Mouse (Mus musculus) ES-Bruce4 (cell line): ENCODE results near the gene Ift46. TPM values are rescaled to one million over a fixed set of nuclear protein-coding genes. Genes with fewer than 3 reads are reported as not detected.
A peak's percentile ranks its signal among the peaks of the same experiment; 100 is the strongest.

Experiments used
- H3K27ac ChIP-seq: 2 replicates; pipeline ENCODE4 v1.5.1; 2012; ENCODE audit warnings: low read length, inconsistent platforms; ENCODE audit not compliant: insufficient read depth
- H3K27me3 ChIP-seq: 2 replicates; pipeline ENCODE4 v1.6.1; 2012; ENCODE audit warnings: mild to moderate bottlenecking, low read length, inconsistent platforms; ENCODE audit not compliant: control insufficient read depth, poor library complexity, insufficient read depth, severe bottlenecking
- H3K36me3 ChIP-seq: 2 replicates; pipeline ENCODE4 v1.6.1; 2012; ENCODE audit warnings: inconsistent platforms, mild to moderate bottlenecking, low read length, moderate library complexity; ENCODE audit not compliant: control insufficient read depth, poor library complexity, insufficient read depth, severe bottlenecking
- H3K4me1 ChIP-seq: one replicate; pipeline ENCODE4 v1.8.1; 2011; ENCODE audit warnings: low read length; ENCODE audit not compliant: control insufficient read depth, insufficient read depth
- H3K4me3 ChIP-seq: 2 replicates; pipeline ENCODE4 v1.5.1; 2011; ENCODE audit warnings: low read depth, mild to moderate bottlenecking, low read length
- H3K9ac ChIP-seq: 2 replicates; pipeline ENCODE4 v1.6.1; 2012; ENCODE audit warnings: low read depth, mild to moderate bottlenecking, inconsistent platforms; ENCODE audit not compliant: poor library complexity, severe bottlenecking
- H3K9me3 ChIP-seq: replicated peaks from 2 replicates; pipeline ENCODE4 v1.6.1; 2012; ENCODE audit warnings: mild to moderate bottlenecking, low read length, inconsistent platforms; ENCODE audit not compliant: control insufficient read depth, poor library complexity, insufficient read depth, severe bottlenecking
- CTCF ChIP-seq: IDR thresholded peaks from one replicate; pipeline ENCODE4 v1.8.1; 2011; ENCODE audit warnings: low read depth, low read length
- EP300 ChIP-seq: IDR thresholded peaks from 2 replicates; pipeline ENCODE4 v1.6.1; 2011; ENCODE audit warnings: low read depth, low read length; ENCODE audit not compliant: insufficient read depth
- POLR2A ChIP-seq: IDR thresholded peaks from one replicate; pipeline ENCODE4 v1.8.1; 2011; ENCODE audit warnings: low read length; ENCODE audit not compliant: insufficient read depth
- polyA plus RNA-seq: library from polyadenylated mRNA; stranded (reverse); fragments of >200 nt; gene quantifications from 2 replicates; pipeline ENCODE4 v1.2.4, GENCODE M21; 2011; ENCODE audit warnings: low read depth; ENCODE audit not compliant: missing spikeins, insufficient read depth, insufficient read length

Ift46 gene
- polyA plus RNA-seq, 1 experiment: 336 TPM

DNA sequence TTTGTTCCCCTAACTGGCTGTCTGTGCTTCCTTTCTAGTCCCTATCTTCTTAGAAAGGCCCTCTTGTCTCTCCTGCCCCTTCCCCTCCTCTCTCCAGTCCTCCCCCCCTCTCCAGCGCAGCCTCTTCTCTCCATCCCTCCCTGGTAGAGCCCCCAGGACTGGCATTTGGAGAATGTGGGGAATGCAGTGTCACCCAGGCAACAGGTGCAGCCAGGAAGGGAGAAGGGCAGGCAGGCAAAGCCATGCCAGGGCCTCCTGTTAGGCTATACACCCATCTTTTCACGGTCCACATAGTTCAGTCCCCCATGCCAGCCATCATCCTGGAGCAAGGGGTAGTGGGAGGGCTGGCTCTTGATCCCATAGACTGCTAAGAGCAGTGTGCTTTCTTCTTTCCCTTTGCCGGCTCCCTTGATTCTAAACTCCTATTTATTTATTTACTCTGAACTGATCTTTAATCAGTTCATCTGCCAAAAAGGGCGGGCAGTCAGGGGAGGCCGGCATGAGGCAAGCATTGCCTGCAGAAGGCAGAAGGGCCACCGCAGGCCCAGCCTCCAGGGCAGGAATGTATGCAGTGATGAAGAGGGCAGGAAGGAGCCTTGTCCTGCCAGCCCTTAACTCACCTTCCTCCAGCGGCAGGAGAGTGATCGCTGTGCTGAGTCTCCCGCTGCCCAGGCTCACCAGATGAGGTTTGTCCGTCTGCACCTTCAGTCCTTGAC, 41.1 kb upstream of the Ift46 start:
- Histone ChIP-seq H3K9me3 (no peaks in the 10 kb centered on the region), H3K27me3 (no peaks in the 10 kb centered on the region), H3K4me1 (no peaks in the 10 kb centered on the region), H3K36me3 (no peaks in the 10 kb centered on the region), H3K4me3 (no peak overlapping the region), H3K27ac (no peak overlapping the region), H3K9ac (no peak overlapping the region)
- TF ChIP-seq EP300 (no peak), CTCF (no peak), POLR2A (no peak)

DNA sequence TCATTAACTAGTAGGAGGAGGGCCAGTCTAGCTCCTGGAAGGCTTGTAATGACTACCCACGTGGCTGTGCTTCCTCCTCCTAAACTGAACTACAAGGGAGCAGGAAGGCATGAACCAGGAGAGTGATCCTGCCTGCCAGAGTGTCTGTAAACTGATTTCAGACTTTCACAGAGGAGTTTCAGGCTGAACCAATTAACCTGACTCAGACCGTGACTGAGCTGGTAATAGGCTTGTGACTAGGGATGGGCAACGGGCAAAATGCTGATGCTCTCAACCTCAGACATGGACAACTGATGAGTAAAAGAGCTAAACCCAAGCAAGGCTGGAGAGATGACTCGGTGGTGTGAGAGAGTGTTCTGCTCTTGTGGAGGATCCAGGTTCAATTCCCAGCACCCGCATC, 40.3 kb upstream of the Ift46 start:
- H3K36me3 ChIP-seq: no peaks in the 10 kb centered on the region
- no peaks in the 10 kb centered on the region for H3K4me1 ChIP-seq
- no peaks in the 10 kb centered on the region for H3K27me3 ChIP-seq
- H3K4me3 ChIP-seq: no peak overlapping the region
- no peaks in the 10 kb centered on the region for H3K9me3 ChIP-seq
- TF ChIP-seq POLR2A (no peak), CTCF (no peak), EP300 (no peak)
- H3K27ac ChIP-seq: no peak overlapping the region
- no peak overlapping the region for H3K9ac ChIP-seq

DNA sequence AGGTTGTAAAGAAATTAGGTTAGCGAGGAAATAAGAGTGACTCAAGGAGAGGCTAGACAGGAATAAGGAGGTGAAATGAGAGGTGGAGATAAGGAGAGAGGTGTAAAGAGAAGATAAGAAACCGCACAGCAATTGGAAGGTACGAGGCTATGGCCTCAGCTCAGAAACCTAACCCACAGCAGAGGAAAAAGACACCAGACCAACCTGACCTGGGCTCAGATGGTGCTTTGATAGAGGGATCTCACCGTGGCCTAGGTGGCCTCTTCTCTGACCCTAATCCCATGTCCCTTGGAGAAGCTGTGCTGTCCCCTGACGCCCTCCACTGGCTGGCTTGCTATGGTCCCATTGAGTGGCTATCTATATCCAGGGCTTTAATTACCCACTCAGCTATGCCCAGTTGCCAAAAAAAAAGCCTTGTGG, 35.6 kb upstream of the Ift46 start:
- no peaks in the 10 kb centered on the region for H3K36me3 ChIP-seq
- no peaks in the 10 kb centered on the region for H3K27me3 ChIP-seq
- H3K9me3 ChIP-seq: no peaks in the 10 kb centered on the region
- no peak overlapping the region for H3K27ac ChIP-seq
- H3K4me1 ChIP-seq: peaks cover 2% of the 10 kb centered on the region
- TF ChIP-seq POLR2A: no peak
- TF ChIP-seq EP300: no peak
- no peak for TF ChIP-seq CTCF
- no peak overlapping the region for H3K9ac ChIP-seq
- no peak overlapping the region for H3K4me3 ChIP-seq

- H3K36me3 ChIP-seq: no peaks in the 10 kb centered on the region
- H3K9me3 ChIP-seq: no peaks in the 10 kb centered on the region
- no peaks in the 10 kb centered on the region for H3K27me3 ChIP-seq
- H3K9ac ChIP-seq: no peak overlapping the region
- no peak for TF ChIP-seq POLR2A
- no peak for TF ChIP-seq CTCF
- no peak for TF ChIP-seq EP300
- H3K4me1 ChIP-seq: peaks cover 2% of the 10 kb centered on the region
- no peak overlapping the region for H3K4me3 ChIP-seq
- H3K27ac ChIP-seq: no peak overlapping the region
These were observed 34.7 kb upstream of the Ift46 start for GRCm38 (mm10) chr9:44732921-44733530.

DNA sequence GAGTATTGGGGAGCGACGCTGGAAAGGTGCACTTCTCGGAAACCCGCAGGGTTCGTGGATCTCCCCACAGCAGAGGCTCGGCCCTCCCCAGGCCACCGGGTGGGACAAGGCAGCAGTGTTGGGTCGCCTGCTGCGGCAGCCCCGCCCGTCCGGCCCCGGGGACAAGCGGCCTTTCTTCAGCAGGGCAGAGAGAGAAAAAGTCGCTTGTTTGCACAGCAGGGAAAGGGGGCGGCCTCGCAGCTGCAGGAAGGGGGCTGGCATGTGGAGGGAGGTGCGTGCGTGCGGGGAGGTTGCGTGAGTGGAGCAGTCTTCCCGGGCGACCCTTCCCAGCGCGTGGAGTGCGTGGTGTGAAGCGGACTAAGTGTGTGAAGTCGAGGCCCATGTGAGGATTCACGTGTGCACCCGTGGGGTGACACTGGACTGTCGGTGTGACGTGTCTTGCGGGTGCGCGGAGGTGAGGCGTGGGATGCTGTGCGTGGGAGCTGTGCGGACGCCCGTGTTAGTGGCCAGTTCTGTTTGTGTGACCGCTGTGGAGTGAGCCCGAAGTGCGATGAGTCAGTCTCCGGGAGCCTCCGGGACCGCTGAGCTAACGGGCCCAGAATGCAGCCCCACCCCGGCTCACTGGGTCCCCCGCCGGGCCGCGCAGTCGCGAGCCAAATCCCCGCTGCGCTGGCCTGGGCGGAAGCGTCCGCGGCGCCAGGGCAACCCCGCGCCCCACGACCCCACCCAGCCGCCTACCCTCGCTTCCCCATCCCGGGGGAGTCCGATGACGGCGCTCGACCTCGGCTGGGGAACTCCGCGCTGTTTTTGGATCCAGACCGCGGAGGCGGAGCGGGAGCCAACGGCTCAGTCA, 33.8 kb upstream of the Ift46 start:
- Histone ChIP-seq H3K4me1 (peaks cover 2% of the 10 kb centered on the region), H3K4me3 (peak overlapping the region; percentile 43), H3K27ac (no peak overlapping the region), H3K27me3 (no peaks in the 10 kb centered on the region), H3K9me3 (no peaks in the 10 kb centered on the region), H3K9ac (peak overlapping the region; percentile 34), H3K36me3 (no peaks in the 10 kb centered on the region)
- TF ChIP-seq POLR2A (no peak), EP300 (no peak), CTCF (no peak)
